Mouse (Mus musculus) bone marrow, adult 2 months (tissue): ENCODE data around the gene Etv1. TPM values are rescaled to one million over a fixed set of nuclear protein-coding genes. Genes with fewer than 3 reads are reported as not detected.
"Not testable (repeated sequence)": the region's sequence is repeated elsewhere in the genome, so short reads cannot be mapped to it uniquely, and the experiment has no call there.

Experiments used
- H3K27ac ChIP-seq: fragments of 200-500 bp; 2 replicates; pipeline ENCODE4 v1.5.1; 2012; ENCODE audit warnings: low read depth, mild to moderate bottlenecking, control low read depth, inconsistent platforms, low read length; ENCODE audit not compliant: control insufficient read depth, poor library complexity, insufficient read depth
- H3K4me1 ChIP-seq: fragments of 200-500 bp; 2 replicates; pipeline ENCODE4 v1.6.1; 2011; ENCODE audit warnings: low read length; ENCODE audit not compliant: control insufficient read depth, insufficient read depth
- H3K4me3 ChIP-seq: fragments of 200-500 bp; replicated peaks from 2 replicates; pipeline ENCODE3; 2011; ENCODE audit warnings: mild to moderate bottlenecking, low read depth, low read length, control low read depth; ENCODE audit not compliant: control insufficient read depth
- CTCF ChIP-seq: fragments of 200-500 bp; IDR thresholded peaks from 2 replicates; pipeline ENCODE4 v1.5.1; 2011; ENCODE audit warnings: low read length, control low read depth; ENCODE audit not compliant: control insufficient read depth, insufficient read depth
- POLR2A ChIP-seq: fragments of 200-500 bp; IDR thresholded peaks from 2 replicates; pipeline ENCODE4 v1.6.1; 2011; ENCODE audit warnings: low read depth, mild to moderate bottlenecking, control low read depth, low read length, borderline replicate concordance; ENCODE audit not compliant: control insufficient read depth
- WGBS: fragments of 180-500 bp; shearing (Covaris S2); methylation state at CpG from one replicate; pipeline ENCODE4 v1.1.7; 2018; 5-methylcytosine and 5-hydroxymethylcytosine counted together
- polyA plus RNA-seq: library from polyadenylated mRNA; stranded (reverse); fragments of >200 nt; gene quantifications from 2 replicates; pipeline ENCODE4 v1.2.4, GENCODE M21; 2011; ENCODE audit warnings: low replicate concordance; ENCODE audit not compliant: missing spikeins, insufficient read depth, insufficient read length

The Etv1 gene
- polyA plus RNA-seq, 1 experiment: 2.5 TPM

GRCm38 (mm10) chr12:38832981-38833380 lies 53.8 kb downstream of the Etv1 start:
- no peak overlapping the region for H3K4me3 ChIP-seq
- no peak overlapping the region for H3K27ac ChIP-seq
- WGBS: 84% methylated on average over 10 of the region's 10 CpGs

GRCm38 (mm10) chr12:38834581-38834980 lies 55.4 kb downstream of the Etv1 start:
- WGBS: 80% methylated on average over 4 of the region's 4 CpGs
- no peak for TF ChIP-seq POLR2A
- no peak for TF ChIP-seq CTCF

More at GRCm38 (mm10) chr12:38832981-38833380, 53.8 kb downstream of the Etv1 start:
- TF ChIP-seq CTCF: no peak
- TF ChIP-seq POLR2A: no peak
- H3K4me1 ChIP-seq: no peaks in the 10 kb centered on the region

GRCm38 (mm10) chr12:38834986-38835385 lies 55.8 kb downstream of the Etv1 start:
- WGBS: 88% methylated on average over 7 of the region's 8 CpGs
- H3K4me3 ChIP-seq, H3K4me1 ChIP-seq, H3K27ac ChIP-seq: not testable (repeated sequence)

More at GRCm38 (mm10) chr12:38834581-38834980, 55.4 kb downstream of the Etv1 start:
- Histone ChIP-seq H3K27ac (no peak overlapping the region), H3K4me1 (no peaks in the 10 kb centered on the region), H3K4me3 (no peak overlapping the region)

- Histone ChIP-seq H3K4me3 (no peak overlapping the region), H3K27ac (no peak overlapping the region), H3K4me1 (no peaks in the 10 kb centered on the region)
- no peak for TF ChIP-seq POLR2A
- TF ChIP-seq CTCF: no peak
- WGBS: 73% methylated on average over 1 of the region's 1 CpGs
Observed at GRCm38 (mm10) chr12:38843801-38844295, 64.7 kb downstream of the Etv1 start.

- H3K27ac ChIP-seq: no peak overlapping the region
- no peaks in the 10 kb centered on the region; the same call in 1 of the 2 replicates for H3K4me1 ChIP-seq
- 76% methylated on average over 6 of the region's 6 CpGs for WGBS
- TF ChIP-seq POLR2A: no peak
- no peak for TF ChIP-seq CTCF
- H3K4me3 ChIP-seq: no peak overlapping the region
Observed at GRCm38 (mm10) chr12:38847500-38848261, 68.5 kb downstream of the Etv1 start.

GRCm38 (mm10) chr12:38849994-38850393 lies 70.8 kb downstream of the Etv1 start:
- 84% methylated on average over 5 of the region's 5 CpGs for WGBS
- no peak overlapping the region for H3K4me3 ChIP-seq
- H3K4me1 ChIP-seq: no peaks in the 10 kb centered on the region; the same call in 1 of the 2 replicates
- no peak overlapping the region for H3K27ac ChIP-seq
- TF ChIP-seq CTCF: no peak
- no peak for TF ChIP-seq POLR2A

- Histone ChIP-seq H3K27ac (no peak overlapping the region), H3K4me3 (no peak overlapping the region)
- WGBS: 57% methylated on average over 5 of the region's 5 CpGs
Observed at GRCm38 (mm10) chr12:38854274-38854673, 75.1 kb downstream of the Etv1 start.

GRCm38 (mm10) chr12:38854751-38855150 lies 75.6 kb downstream of the Etv1 start:
- H3K4me3 ChIP-seq: no peak overlapping the region
- WGBS: 62% methylated on average over 6 of the region's 6 CpGs
- H3K27ac ChIP-seq: no peak overlapping the region
- no peak for TF ChIP-seq CTCF
- TF ChIP-seq POLR2A: no peak
- H3K4me1 ChIP-seq: no peaks in the 10 kb centered on the region; the same call in 1 of the 2 replicates

More at GRCm38 (mm10) chr12:38854274-38854673, 75.1 kb downstream of the Etv1 start:
- no peaks in the 10 kb centered on the region; the same call in 1 of the 2 replicates for H3K4me1 ChIP-seq
- TF ChIP-seq CTCF (no peak), POLR2A (no peak)

- H3K4me3 ChIP-seq: no peak overlapping the region
- 76% methylated on average over 4 of the region's 4 CpGs for WGBS
- TF ChIP-seq POLR2A: no peak
- TF ChIP-seq CTCF: no peak
Observed at GRCm38 (mm10) chr12:38859675-38860074, 80.5 kb downstream of the Etv1 start.

More at GRCm38 (mm10) chr12:38859675-38860074, 80.5 kb downstream of the Etv1 start:
- Histone ChIP-seq H3K4me1 (no peaks in the 10 kb centered on the region; the same call in 1 of the 2 replicates), H3K27ac (no peak overlapping the region)
